Comparison of ENCODE assay signal across 8 mouse cellular contexts in genomic region chr6:115891497-115892061, GRCm38 (mm10). TPM values are rescaled to one million over a fixed set of nuclear protein-coding genes. Genes with fewer than 3 reads are reported as not detected.
DNase-seq lines count a peak whose midpoint lies in the region; ATAC-seq and TF ChIP-seq lines count a peak whose summit lies in the region.

No protein-coding gene starts in this region.

- peaks cover 15% of the 10 kb centered on the region for H3K4me1 ChIP-seq in lung, embryonic 14.5 days (ENCODE audit: insufficient read depth)
- H3K4me1 ChIP-seq in forebrain, embryonic 11.5 days (replicated peaks; ENCODE audit: control insufficient read depth, insufficient read depth, low read length), result 0 out of 2 replicates have a peak, but pooled peaks cover 3% of the 10 kb centered on the region
- H3K4me1 ChIP-seq in hindbrain, embryonic 15.5 days (replicated peaks), result peaks cover 15% of the 10 kb centered on the region
- no peaks in the 10 kb centered on the region for H3K4me1 ChIP-seq in liver, embryonic 11.5 days (replicated peaks; ENCODE audit: control insufficient read depth, insufficient read depth, low read length)

- TF ChIP-seq CTCF in lung, embryonic 14.5 days (IDR thresholded peaks at IDR 0.05; ENCODE audit: low read depth), result no peak

- H3K4me3 ChIP-seq in lung, embryonic 14.5 days (ENCODE audit: low read depth, low read length), result no peak overlapping the region
- H3K4me3 ChIP-seq in forebrain, embryonic 11.5 days (ENCODE audit: low read depth, low read length), result no peak overlapping the region
- no peak overlapping the region for H3K4me3 ChIP-seq in hindbrain, embryonic 15.5 days
- no peak overlapping the region for H3K4me3 ChIP-seq in liver, embryonic 11.5 days (ENCODE audit: low read depth, low read length)

- H3K9me3 ChIP-seq in lung, embryonic 14.5 days (ENCODE audit: low read depth, low read length), result no peaks in the 10 kb centered on the region
- no peaks in the 10 kb centered on the region for H3K9me3 ChIP-seq in forebrain, embryonic 11.5 days (ENCODE audit: control insufficient read depth, low read length)
- no peaks in the 10 kb centered on the region for H3K9me3 ChIP-seq in hindbrain, embryonic 15.5 days
- H3K9me3 ChIP-seq in liver, embryonic 11.5 days (ENCODE audit: control insufficient read depth, low read length), result no peaks in the 10 kb centered on the region

- peaks cover 29% of the 10 kb centered on the region for H3K36me3 ChIP-seq in lung, embryonic 14.5 days (ENCODE audit: insufficient read depth)
- peaks cover 2% of the 10 kb centered on the region; the same call in 1 of the 2 replicates for H3K36me3 ChIP-seq in forebrain, embryonic 11.5 days (ENCODE audit: control insufficient read depth, insufficient read depth, low read length)
- H3K36me3 ChIP-seq in hindbrain, embryonic 15.5 days, result peaks cover 27% of the 10 kb centered on the region
- peaks cover 9% of the 10 kb centered on the region; the same call in 1 of the 2 replicates for H3K36me3 ChIP-seq in liver, embryonic 11.5 days (ENCODE audit: control insufficient read depth, insufficient read depth, low read length)

- WGBS in lung, embryonic 14.5 days, result 26% methylated on average over 8 of the region's 8 CpGs
- 65% methylated on average over 8 of the region's 8 CpGs for WGBS in forebrain, embryonic 11.5 days
- 35% methylated on average over 8 of the region's 8 CpGs for WGBS in hindbrain, embryonic 15.5 days
- WGBS in liver, embryonic 11.5 days, result 84% methylated on average over 8 of the region's 8 CpGs

- H3K27me3 ChIP-seq in lung, embryonic 14.5 days (ENCODE audit: insufficient read depth, low read length), result no peaks in the 10 kb centered on the region
- no peaks in the 10 kb centered on the region for H3K27me3 ChIP-seq in forebrain, embryonic 11.5 days (ENCODE audit: control insufficient read depth, insufficient read depth, low read length)
- no peaks in the 10 kb centered on the region for H3K27me3 ChIP-seq in hindbrain, embryonic 15.5 days
- no peaks in the 10 kb centered on the region for H3K27me3 ChIP-seq in liver, embryonic 11.5 days (replicated peaks; ENCODE audit: control insufficient read depth, insufficient read depth, low read length)

- no peak overlapping the region for H3K4me2 ChIP-seq in lung, embryonic 14.5 days
- no peak overlapping the region for H3K4me2 ChIP-seq in forebrain, embryonic 11.5 days (ENCODE audit: low read depth, low read length, severe bottlenecking)
- H3K4me2 ChIP-seq in hindbrain, embryonic 15.5 days, result no peak overlapping the region
- H3K4me2 ChIP-seq in liver, embryonic 11.5 days, result no peak overlapping the region

- H3K27ac ChIP-seq in lung, embryonic 14.5 days (ENCODE audit: low read depth), result peak overlapping the region; percentile 85
- H3K27ac ChIP-seq in forebrain, embryonic 11.5 days (ENCODE audit: low read depth, low read length), result no peak overlapping the region
- H3K27ac ChIP-seq in hindbrain, embryonic 15.5 days (replicated peaks), result peak overlapping the region; percentile 45
- no peak overlapping the region for H3K27ac ChIP-seq in liver, embryonic 11.5 days (ENCODE audit: low read depth, low read length)

- peak; percentile 97 for DNase-seq in lung, embryonic 14.5 days
- DNase-seq in lung, adult 18-20 months, result no peak
- DNase-seq in forebrain, embryonic 11.5 days (ENCODE audit: low spot score), result no peak
- DNase-seq in left cerebral cortex, adult 9 months (ENCODE audit: low spot score in 2 of 2), result peak; percentile 70 to 91
- peak; percentile 66 for DNase-seq in ovary, postnatal 14 days (ENCODE audit: low spot score)
- DNase-seq in liver, embryonic 11.5 days (ENCODE audit: low spot score), result no peak
- DNase-seq in natural killer cell, adult 2 months (ENCODE audit: low spot score in 2 of 2), result no peak

- no peak overlapping the region for H3K9ac ChIP-seq in lung, embryonic 14.5 days
- no peak overlapping the region for H3K9ac ChIP-seq in forebrain, embryonic 11.5 days (ENCODE audit: low read length)
- H3K9ac ChIP-seq in hindbrain, embryonic 15.5 days, result no peak overlapping the region
- H3K9ac ChIP-seq in liver, embryonic 11.5 days (ENCODE audit: low read depth, low read length), result no peak overlapping the region

- ATAC-seq in lung, embryonic 14.5 days (ENCODE audit: insufficient read depth), result peak; percentile 90
- peak; percentile 44 for ATAC-seq in forebrain, embryonic 11.5 days (replicated peaks; ENCODE audit: low FRiP score)
- ATAC-seq in hindbrain, embryonic 15.5 days (ENCODE audit: low FRiP score, low read depth), result peak; percentile 67
- ATAC-seq in liver, embryonic 11.5 days (replicated peaks; ENCODE audit: low FRiP score), result no peak

RNA-seq across cellular contexts. Expression of gene Ift122, which starts 38.3 kb away (rescaled TPM):
- 22.2 and 25.6 TPM in 2 replicates for polyA plus RNA-seq in lung, embryonic 14.5 days (2014; fragmentation: Nextera tagmentation; extraction: Ambion mirVana)
- 29.0 and 29.6 TPM in 2 replicates for polyA plus RNA-seq in forebrain, embryonic 11.5 days (2014; fragmentation: Nextera tagmentation; extraction: Ambion mirVana)
- 28.9 and 31.5 TPM in 2 replicates for polyA plus RNA-seq in hindbrain, embryonic 15.5 days (2015; fragmentation: Nextera tagmentation; extraction: Ambion mirVana)
- 9.1 and 10.5 TPM in 2 replicates for polyA plus RNA-seq in liver, embryonic 11.5 days (2014; fragmentation: Nextera tagmentation; extraction: Ambion mirVana)

RNA-seq across cellular contexts. Expression of gene Mbd4, which starts 38.4 kb away (rescaled TPM):
- polyA plus RNA-seq in lung, embryonic 14.5 days (2014; fragmentation: Nextera tagmentation; extraction: Ambion mirVana), result 17.1 and 20.1 TPM in 2 replicates
- polyA plus RNA-seq in forebrain, embryonic 11.5 days (2014; fragmentation: Nextera tagmentation; extraction: Ambion mirVana), result 32.0 and 37.5 TPM in 2 replicates
- 8.8 and 10.9 TPM in 2 replicates for polyA plus RNA-seq in hindbrain, embryonic 15.5 days (2015; fragmentation: Nextera tagmentation; extraction: Ambion mirVana)
- 20.7 and 23.0 TPM in 2 replicates for polyA plus RNA-seq in liver, embryonic 11.5 days (2014; fragmentation: Nextera tagmentation; extraction: Ambion mirVana)

RNA-seq across cellular contexts. Expression of gene Rho, which starts 40.0 kb away (rescaled TPM):
- polyA plus RNA-seq in lung, embryonic 14.5 days (2014; fragmentation: Nextera tagmentation; extraction: Ambion mirVana), result 0.09 and 0.18 TPM in 2 replicates
- polyA plus RNA-seq in forebrain, embryonic 11.5 days (2014; fragmentation: Nextera tagmentation; extraction: Ambion mirVana), result 0.09 TPM in 2 replicates
- polyA plus RNA-seq in hindbrain, embryonic 15.5 days (2015; fragmentation: Nextera tagmentation; extraction: Ambion mirVana), result 0.64 and 0.68 TPM in 2 replicates
- polyA plus RNA-seq in liver, embryonic 11.5 days (2014; fragmentation: Nextera tagmentation; extraction: Ambion mirVana), result 0.06 TPM in 1 of 2 replicates, not detected in the other

RNA-seq across cellular contexts. Expression of gene H1foo, which starts 53.2 kb away (rescaled TPM):
- polyA plus RNA-seq in lung, embryonic 14.5 days (2014; fragmentation: Nextera tagmentation; extraction: Ambion mirVana), result not detected in 2 replicates
- polyA plus RNA-seq in forebrain, embryonic 11.5 days (2014; fragmentation: Nextera tagmentation; extraction: Ambion mirVana), result not detected in 2 replicates
- polyA plus RNA-seq in hindbrain, embryonic 15.5 days (2015; fragmentation: Nextera tagmentation; extraction: Ambion mirVana), result not detected in 2 replicates
- polyA plus RNA-seq in liver, embryonic 11.5 days (2014; fragmentation: Nextera tagmentation; extraction: Ambion mirVana), result not detected in 2 replicates

RNA-seq across cellular contexts. Expression of gene Efcab12, which starts 53.4 kb away (rescaled TPM):
- polyA plus RNA-seq in lung, embryonic 14.5 days (2014; fragmentation: Nextera tagmentation; extraction: Ambion mirVana), result 0.80 and 0.87 TPM in 2 replicates
- 1.5 and 2.1 TPM in 2 replicates for polyA plus RNA-seq in forebrain, embryonic 11.5 days (2014; fragmentation: Nextera tagmentation; extraction: Ambion mirVana)
- 2.6 and 2.9 TPM in 2 replicates for polyA plus RNA-seq in hindbrain, embryonic 15.5 days (2015; fragmentation: Nextera tagmentation; extraction: Ambion mirVana)
- polyA plus RNA-seq in liver, embryonic 11.5 days (2014; fragmentation: Nextera tagmentation; extraction: Ambion mirVana), result 0.27 TPM in 2 replicates

Comparison
In these comparisons a context has a peak if more than half of its experiments do, and no peak if none do; other contexts are left out.
1. DNase-seq: peak in lung, embryonic 14.5 days (single experiment), left cerebral cortex, adult 9 months (2 of 2) and ovary, postnatal 14 days (single experiment); none in lung, adult 18-20 months (0 of 2), forebrain, embryonic 11.5 days (single experiment), liver, embryonic 11.5 days (single experiment) and natural killer cell, adult 2 months (0 of 2).
2. H3K27ac ChIP-seq: peak in lung, embryonic 14.5 days (single experiment) and hindbrain, embryonic 15.5 days (single experiment); none in forebrain, embryonic 11.5 days (single experiment) and liver, embryonic 11.5 days (single experiment).